In genomic region chr12:84784604-84785381, GRCm38 (mm10) we compare ENCODE assay signal across 8 mouse cellular contexts. TPM values are rescaled to one million over a fixed set of nuclear protein-coding genes. Genes with fewer than 3 reads are reported as not detected.
DNase-seq lines count a peak whose midpoint lies in the region; ATAC-seq and TF ChIP-seq lines count a peak whose summit lies in the region.

No protein-coding gene starts in this region.

- TF ChIP-seq EP300 in lung, postnatal 0 days (IDR thresholded peaks at IDR 0.05) = no peak

- WGBS in hindbrain, embryonic 12.5 days = 36% methylated on average over 25 of the region's 25 CpGs
- WGBS in lung, postnatal 0 days = 21% methylated on average over 25 of the region's 25 CpGs

- ATAC-seq in hindbrain, embryonic 12.5 days (ENCODE audit: low FRiP score) = peak; percentile 80; the same call in 1 of the 2 replicates
- peak; percentile 85 for ATAC-seq in lung, postnatal 0 days

- peaks cover 5% of the 10 kb centered on the region for H3K4me1 ChIP-seq in hindbrain, embryonic 12.5 days
- H3K4me1 ChIP-seq in lung, postnatal 0 days (ENCODE audit: insufficient read depth, low read depth, low read length) = peaks cover 10% of the 10 kb centered on the region; the same call in 1 of the 2 replicates

- DNase-seq in NIH3T3 (ENCODE audit: low read depth) = peak; percentile 99
- DNase-seq in cerebellum, adult 9-11 months = peak; percentile 89
- DNase-seq in frontal cortex, postnatal 10 days (ENCODE audit: low spot score in 2 of 2) = peak; percentile 73 to 81
- peak; percentile 93 for DNase-seq in layer of hippocampus, postnatal 10 days (ENCODE audit: low spot score in 2 of 2)
- peak; percentile 94 for DNase-seq in lung, postnatal 0 days (ENCODE audit: low spot score)
- DNase-seq in ovary, postnatal 14 days (ENCODE audit: low spot score) = peak; percentile 93
- DNase-seq in thymus, postnatal 10 days (ENCODE audit: low spot score in 2 of 2) = peak; percentile 48 to 88

- peak overlapping the region; percentile 33 for H3K4me2 ChIP-seq in hindbrain, embryonic 12.5 days (replicated peaks)
- H3K4me2 ChIP-seq in lung, postnatal 0 days (replicated peaks; ENCODE audit: low read depth, low read length) = peak overlapping the region; percentile 17; the same call in 1 of the 2 replicates

- no peaks in the 10 kb centered on the region for H3K27me3 ChIP-seq in hindbrain, embryonic 12.5 days
- H3K27me3 ChIP-seq in lung, postnatal 0 days (replicated peaks; ENCODE audit: insufficient read depth, low read length) = no peaks in the 10 kb centered on the region

- no peak overlapping the region for H3K27ac ChIP-seq in hindbrain, embryonic 12.5 days
- H3K27ac ChIP-seq in lung, postnatal 0 days (ENCODE audit: low read length) = no peak overlapping the region

- peak; percentile 97 for TF ChIP-seq CTCF in lung, postnatal 0 days (IDR thresholded peaks at IDR 0.05)

- H3K9me3 ChIP-seq in hindbrain, embryonic 12.5 days (replicated peaks) = no peaks in the 10 kb centered on the region
- H3K9me3 ChIP-seq in lung, postnatal 0 days (ENCODE audit: low read length) = no peaks in the 10 kb centered on the region

- no peak overlapping the region for H3K4me3 ChIP-seq in hindbrain, embryonic 12.5 days
- no peak overlapping the region for H3K4me3 ChIP-seq in lung, postnatal 0 days (ENCODE audit: low read depth, low read length)

- no peaks in the 10 kb centered on the region for H3K36me3 ChIP-seq in hindbrain, embryonic 12.5 days
- no peaks in the 10 kb centered on the region for H3K36me3 ChIP-seq in lung, postnatal 0 days (ENCODE audit: insufficient read depth, low read length)

- no peak overlapping the region for H3K9ac ChIP-seq in hindbrain, embryonic 12.5 days
- no peak overlapping the region for H3K9ac ChIP-seq in lung, postnatal 0 days (replicated peaks; ENCODE audit: low read depth)

RNA-seq across cellular contexts. Expression of gene Isca2, which starts 11.7 kb away (rescaled TPM):
- polyA plus RNA-seq in hindbrain, embryonic 12.5 days (2016; fragmentation: Nextera tagmentation; extraction: Ambion mirVana) = 135 and 147 TPM in 2 replicates
- total RNA-seq in layer of hippocampus, postnatal 10 days (2021) = 10 to 100 TPM; 53.6 to 62.5 TPM
- 103 and 105 TPM in 2 replicates for polyA plus RNA-seq in lung, postnatal 0 days (2015; fragmentation: Nextera tagmentation; extraction: Ambion mirVana)

RNA-seq across cellular contexts. Expression of gene Npc2, which starts 11.8 kb away (rescaled TPM):
- polyA plus RNA-seq in hindbrain, embryonic 12.5 days (2016; fragmentation: Nextera tagmentation; extraction: Ambion mirVana) = 78.8 and 79.5 TPM in 2 replicates
- total RNA-seq in layer of hippocampus, postnatal 10 days (2021) = 10 to 100 TPM; 36.7 to 38.0 TPM
- polyA plus RNA-seq in lung, postnatal 0 days (2015; fragmentation: Nextera tagmentation; extraction: Ambion mirVana) = 523 and 558 TPM in 2 replicates
